ENCODE assay signal across 23 mouse cellular contexts in genomic region chr1:79944231-79944630, GRCm38 (mm10).
A peak's percentile ranks its signal among the peaks of the same experiment; 100 is the strongest.
DNase-seq lines count a peak whose midpoint lies in the region; ATAC-seq lines count a peak whose summit lies in the region.
"Had no signal": no experiment of that assay in that cellular context is flagged by ENCODE, and none has a peak within 500 bp of the region (broad histone marks: within the 10 kb centered on the region; RNA-seq: fewer than 3 reads in every experiment).

No protein-coding gene starts in this region.

- ATAC-seq in kidney, embryonic 14.5 days (ENCODE audit: low FRiP score, low TSS enrichment): no peak
- ATAC-seq: forebrain, embryonic 13.5 days; forebrain, embryonic 16.5 days; Patski had no signal

- H3K9me3 ChIP-seq in heart, embryonic 10.5 days: no peaks in the 10 kb centered on the region
- 0 out of 2 replicates have a peak, but pooled peaks cover under 1% of the 10 kb centered on the region for H3K9me3 ChIP-seq in kidney, embryonic 14.5 days (ENCODE audit: control insufficient read depth, low read length)
- H3K9me3 ChIP-seq: G1E; heart, embryonic 15.5 days; hindbrain, embryonic 15.5 days had no signal

- intact Hi-C loops in heart, postnatal 25 days (cut with DNase I): no loop called here

- no peaks in the 10 kb centered on the region for H3K27me3 ChIP-seq in heart, embryonic 10.5 days (ENCODE audit: insufficient read depth, poor library complexity, severe bottlenecking)
- no peaks in the 10 kb centered on the region for H3K27me3 ChIP-seq in kidney, embryonic 14.5 days (ENCODE audit: control insufficient read depth, insufficient read depth, low read length)
- H3K27me3 ChIP-seq: CH12.LX; forebrain, embryonic 13.5 days; heart, embryonic 15.5 days; hindbrain, embryonic 12.5 days; hindbrain, embryonic 15.5 days had no signal

- no peak overlapping the region for H3K4me3 ChIP-seq in heart, embryonic 10.5 days
- no peak overlapping the region for H3K4me3 ChIP-seq in kidney, embryonic 14.5 days (ENCODE audit: low read length)
- H3K4me3 ChIP-seq: forebrain, embryonic 10.5 days; forebrain, embryonic 13.5 days; gastrocnemius, adult 2 months; heart, embryonic 15.5 days; hindbrain, embryonic 12.5 days; hindbrain, embryonic 15.5 days had no signal

- 78% methylated on average over 4 of the region's 4 CpGs for WGBS in heart, embryonic 10.5 days
- 61% methylated on average over 4 of the region's 4 CpGs for WGBS in kidney, embryonic 14.5 days

- H3K27ac ChIP-seq in heart, embryonic 10.5 days: no peak overlapping the region
- no peak overlapping the region for H3K27ac ChIP-seq in kidney, embryonic 14.5 days (ENCODE audit: low read depth, low read length)
- H3K27ac ChIP-seq: forebrain, embryonic 10.5 days; forebrain, embryonic 13.5 days; gastrocnemius, adult 2 months; heart, embryonic 15.5 days; hindbrain, embryonic 12.5 days; hindbrain, embryonic 15.5 days had no signal

- no peaks in the 10 kb centered on the region for H3K36me3 ChIP-seq in heart, embryonic 10.5 days
- no peaks in the 10 kb centered on the region for H3K36me3 ChIP-seq in kidney, embryonic 14.5 days (ENCODE audit: control insufficient read depth, insufficient read depth, low read length)
- H3K36me3 ChIP-seq: forebrain, embryonic 10.5 days; G1E; heart, embryonic 15.5 days; hindbrain, embryonic 12.5 days; hindbrain, embryonic 15.5 days had no signal

- no peak overlapping the region for H3K4me2 ChIP-seq in kidney, embryonic 14.5 days (replicated peaks; ENCODE audit: low read depth, low read length)
- H3K4me2 ChIP-seq: forebrain, embryonic 13.5 days; heart, embryonic 15.5 days; hindbrain, embryonic 12.5 days; hindbrain, embryonic 15.5 days had no signal

- no peak overlapping the region for H3K9ac ChIP-seq in kidney, embryonic 14.5 days (ENCODE audit: low read depth, low read length)
- H3K9ac ChIP-seq: forebrain, embryonic 13.5 days; heart, embryonic 15.5 days; hindbrain, embryonic 12.5 days; hindbrain, embryonic 15.5 days had no signal

- peak; percentile 91 for DNase-seq in heart, adult 11 months
- DNase-seq in heart, embryonic 10.5 days (ENCODE audit: low spot score): no peak
- DNase-seq in heart, postnatal 4 days: peak; percentile 17
- no peak for DNase-seq in heart, postnatal 25 days (ENCODE audit: low spot score)
- peak; percentile 34 for DNase-seq in kidney, postnatal 10 days
- DNase-seq: adrenal gland, postnatal 10 days; adrenal gland, postnatal 36 days; B cell, adult 2 months; cerebellum, adult 18-20 months; cerebellum, adult 9-10 months; cerebellum, postnatal 14 days; gastrocnemius, adult 2 months; gastrocnemius, postnatal 25 days had no signal

- H3K4me1 ChIP-seq in heart, embryonic 10.5 days: no peaks in the 10 kb centered on the region
- H3K4me1 ChIP-seq in kidney, embryonic 14.5 days (ENCODE audit: control insufficient read depth, insufficient read depth, low read length): no peaks in the 10 kb centered on the region
- H3K4me1 ChIP-seq: forebrain, embryonic 10.5 days; forebrain, embryonic 13.5 days; heart, embryonic 15.5 days; hindbrain, embryonic 12.5 days; hindbrain, embryonic 15.5 days had no signal

Comparison
In these comparisons a context has a peak if more than half of its experiments do, and no peak if none do; other contexts are left out.
1. DNase-seq: peak in heart, adult 11 months (single experiment), heart, postnatal 4 days (single experiment) and kidney, postnatal 10 days (single experiment); none in heart, embryonic 10.5 days (single experiment) and heart, postnatal 25 days (single experiment).